Mouse (Mus musculus): ENCODE data around the gene Rfc5. TPM values are rescaled to one million over a fixed set of nuclear protein-coding genes. Genes with fewer than 3 reads are reported as not detected.
A peak's percentile ranks its signal among the peaks of the same experiment; 100 is the strongest.
"Not testable (repeated sequence)": the region's sequence is repeated elsewhere in the genome, so short reads cannot be mapped to it uniquely, and the experiment has no call there.

Gene Rfc5
- total RNA-seq (2017) = 15.1 to 31.7 TPM (median 16.8 TPM) in 3 replicates

DNA sequence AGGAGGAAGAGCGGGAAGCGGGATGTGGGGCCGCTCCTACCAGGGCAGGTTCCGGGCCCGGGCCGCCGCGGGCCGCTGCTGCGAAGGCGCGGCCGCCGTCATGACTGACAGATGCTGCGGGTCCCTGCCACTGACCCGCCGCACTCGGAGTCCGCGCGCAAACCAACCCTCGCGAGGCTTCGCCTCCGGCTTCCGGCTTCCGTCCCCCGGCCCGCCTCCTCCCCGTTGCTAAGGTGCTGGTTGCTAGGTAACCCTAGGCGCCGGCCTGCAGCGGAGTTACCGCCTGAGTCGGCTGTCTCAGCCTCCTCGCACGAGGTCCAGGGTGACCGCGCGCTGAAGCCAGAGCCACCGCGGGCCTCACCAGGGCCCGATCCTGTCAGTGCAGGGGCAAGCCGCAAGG is at the start of gene Rfc5:
TSS of gene Rfc5 (minus strand) at position 171 of the 400 bp plus-strand sequence.
- peak; percentile 91 for ATAC-seq (replicated peaks; ENCODE audit: insufficient number of reproducible peaks, low FRiP score, low TSS enrichment, poor library complexity, severe bottlenecking)

DNA sequence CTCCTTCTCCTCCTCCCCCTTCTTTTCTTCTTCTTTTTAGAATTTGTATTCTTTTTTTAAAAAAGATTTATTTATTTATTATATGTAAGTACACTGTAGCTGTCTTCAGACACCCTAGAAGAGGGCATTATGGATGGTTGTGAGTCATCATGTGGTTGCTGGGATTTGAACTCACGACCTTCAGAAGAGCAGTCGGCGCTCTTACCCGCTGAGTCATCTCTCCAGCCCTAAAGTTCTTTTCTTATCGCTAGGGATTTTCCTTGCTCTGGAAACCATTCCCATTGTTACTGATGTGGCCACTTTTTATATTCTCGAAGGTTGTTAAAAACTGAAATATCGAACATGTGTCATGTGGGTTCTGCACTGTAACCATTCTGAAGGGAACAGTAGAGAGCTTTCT is 44.7 kb upstream of the Rfc5 start:
- ATAC-seq (replicated peaks; ENCODE audit: insufficient number of reproducible peaks, low FRiP score, low TSS enrichment, poor library complexity, severe bottlenecking) = not testable (repeated sequence)

DNA sequence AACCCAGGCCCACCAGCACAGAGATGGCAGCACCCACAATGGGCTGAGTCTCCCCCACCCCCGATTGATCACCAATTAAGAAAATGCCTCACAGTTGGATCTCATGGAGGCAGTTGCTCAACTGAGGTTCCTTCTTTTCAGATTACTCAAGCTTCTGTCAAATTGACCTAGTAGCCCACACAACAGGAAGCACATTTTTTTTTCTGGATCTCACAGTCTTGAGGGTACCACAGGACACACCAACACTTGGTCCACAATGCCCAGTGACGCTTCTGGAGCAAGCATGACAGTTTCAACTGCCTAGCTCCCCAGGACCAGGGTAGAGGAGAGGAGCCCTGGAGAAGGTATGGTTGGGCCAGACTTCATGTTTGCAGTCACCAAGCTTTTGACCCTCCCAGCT is 28.6 kb upstream of the Rfc5 start:
- ATAC-seq (replicated peaks; ENCODE audit: insufficient number of reproducible peaks, low FRiP score, low TSS enrichment, poor library complexity, severe bottlenecking) = no peak

DNA sequence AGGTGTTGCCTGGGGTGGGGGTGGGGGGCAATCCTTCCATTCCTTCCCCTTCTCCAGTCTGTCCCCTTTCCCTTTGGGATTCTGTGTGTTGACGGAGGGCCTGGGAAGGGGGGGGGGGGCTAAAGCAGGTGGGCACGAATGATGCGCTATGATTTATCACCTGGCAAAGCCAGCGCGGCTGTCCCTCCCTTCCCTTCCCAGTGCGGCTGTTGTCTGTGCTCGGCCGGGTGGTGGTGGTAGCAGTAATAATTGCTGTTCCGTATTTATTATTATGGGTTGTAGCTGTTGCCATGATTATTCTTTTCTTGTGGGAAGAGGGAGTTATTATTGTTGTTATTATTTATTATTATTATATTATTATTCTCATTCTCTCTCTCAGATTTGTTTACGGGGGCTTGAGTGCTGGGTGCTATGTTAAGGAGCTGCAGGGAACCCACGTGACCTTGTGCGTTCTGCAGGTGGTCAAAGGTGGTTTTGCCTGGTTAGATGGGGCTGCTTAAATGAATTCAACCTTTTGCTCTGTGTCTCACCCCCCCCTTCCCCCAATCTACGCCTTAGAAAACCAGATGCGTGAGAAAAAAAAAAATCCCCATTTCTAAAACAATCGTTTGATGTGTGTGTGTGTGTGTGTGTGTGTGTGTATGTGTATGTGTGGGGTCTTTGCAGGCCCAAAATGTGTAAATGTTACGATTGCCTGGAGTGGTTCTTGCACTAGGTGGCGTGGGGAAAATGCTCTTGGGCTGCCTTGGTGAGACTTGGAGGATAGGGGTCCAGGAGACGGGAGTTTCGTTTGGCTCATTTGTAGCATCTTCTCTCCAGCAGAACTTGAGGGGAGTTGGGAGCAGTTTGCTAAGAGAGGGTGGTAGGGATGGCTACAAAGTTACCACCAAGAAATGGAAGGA is 26.4 kb upstream of the Rfc5 start:
- ATAC-seq (replicated peaks; ENCODE audit: insufficient number of reproducible peaks, low FRiP score, low TSS enrichment, poor library complexity, severe bottlenecking) = no peak

DNA sequence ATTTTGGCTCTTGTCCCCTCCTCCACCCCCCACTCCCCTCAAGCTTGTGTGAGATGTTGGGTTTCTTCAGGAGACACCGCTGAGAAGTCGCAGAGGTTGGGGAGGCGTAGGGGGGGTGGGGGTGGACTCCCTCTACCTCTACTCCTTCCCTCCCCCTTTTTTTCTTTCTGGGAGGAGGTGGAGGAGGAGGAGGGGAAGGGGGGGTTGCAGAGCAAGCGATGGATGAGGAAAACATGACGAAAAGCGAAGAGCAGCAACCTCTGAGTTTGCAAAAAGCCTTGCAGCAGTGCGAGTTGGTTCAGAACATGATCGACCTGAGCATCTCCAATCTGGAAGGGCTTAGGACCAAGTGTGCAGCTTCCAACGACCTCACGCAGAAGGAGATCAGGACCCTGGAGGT is 25.8 kb upstream of the Rfc5 start:
- no peak for ATAC-seq (replicated peaks; ENCODE audit: insufficient number of reproducible peaks, low FRiP score, low TSS enrichment, poor library complexity, severe bottlenecking)

DNA sequence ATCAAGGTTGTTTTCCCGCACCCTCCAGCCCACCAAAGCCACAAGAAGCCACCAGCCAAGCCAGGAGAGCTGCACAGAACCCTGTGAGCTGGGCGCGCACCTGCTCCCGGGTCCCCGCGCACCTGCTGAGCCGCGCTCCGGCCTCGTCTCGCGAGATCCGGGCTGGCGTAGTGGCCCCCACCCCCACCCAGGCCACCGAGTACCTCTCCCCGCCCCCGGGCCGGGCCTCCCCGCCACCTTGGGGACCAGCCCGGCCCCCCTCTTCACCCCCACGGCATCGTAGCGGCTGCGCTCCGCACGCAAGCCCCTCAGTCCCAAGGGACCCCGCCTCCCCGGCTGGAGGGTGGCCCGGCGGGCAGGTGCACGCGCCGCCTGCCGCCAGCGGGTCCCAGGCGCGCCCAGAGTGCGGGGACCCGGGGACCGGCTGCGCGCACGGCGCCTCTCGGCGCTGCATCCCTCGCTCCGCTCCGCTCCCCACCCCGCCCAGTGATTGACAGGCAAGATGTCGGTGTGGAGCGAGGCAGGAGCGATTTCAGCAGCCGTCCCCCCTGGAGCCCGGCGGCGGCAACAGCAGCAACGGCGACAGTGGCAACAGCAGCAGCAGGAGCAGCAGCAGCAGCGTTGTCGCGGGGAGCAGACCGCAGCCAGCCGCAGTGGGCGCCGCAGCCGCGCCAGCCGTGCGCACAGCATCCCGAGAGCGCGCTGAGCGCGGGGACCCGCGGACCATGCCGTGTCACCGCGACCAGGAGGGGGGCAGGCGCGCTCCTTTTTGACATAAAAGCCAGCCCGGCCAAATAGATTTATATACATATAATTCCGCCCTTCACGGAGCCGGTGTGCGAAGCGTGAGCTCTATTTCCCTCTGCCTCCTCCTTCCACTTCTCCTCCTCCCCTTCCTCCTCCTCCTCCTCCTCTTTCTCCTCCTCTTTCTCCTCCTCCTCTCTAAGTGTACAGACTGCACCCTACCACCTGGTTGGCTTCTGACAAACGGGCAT is 25.0 kb upstream of the Rfc5 start, which contains the start of gene Ksr2:
TSS of gene Ksr2 (plus strand) at position 494 of the 995 bp plus-strand sequence.
- ATAC-seq (replicated peaks; ENCODE audit: insufficient number of reproducible peaks, low FRiP score, low TSS enrichment, poor library complexity, severe bottlenecking) = no peak

DNA sequence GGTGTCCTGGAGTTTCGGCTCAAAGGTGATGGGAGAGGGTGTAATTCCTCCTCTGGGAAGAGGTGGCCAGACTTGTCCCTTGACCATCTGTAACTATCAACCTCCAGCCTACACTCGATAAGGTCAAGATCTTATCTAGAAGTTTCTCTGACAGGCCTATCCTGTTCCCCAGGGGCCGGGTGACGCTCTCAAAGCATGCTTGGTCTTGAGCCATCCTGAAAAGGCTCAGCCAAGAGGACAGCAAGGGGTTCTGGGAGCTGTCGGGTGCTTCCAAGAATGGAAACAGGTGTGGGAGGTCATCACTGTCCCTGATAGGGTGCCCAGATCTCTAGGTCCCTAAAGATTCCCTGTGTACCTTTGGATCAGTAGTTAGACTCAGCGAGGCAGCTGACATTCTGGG is 20.5 kb upstream of the Rfc5 start:
- no peak for ATAC-seq (replicated peaks; ENCODE audit: insufficient number of reproducible peaks, low FRiP score, low TSS enrichment, poor library complexity, severe bottlenecking)

DNA sequence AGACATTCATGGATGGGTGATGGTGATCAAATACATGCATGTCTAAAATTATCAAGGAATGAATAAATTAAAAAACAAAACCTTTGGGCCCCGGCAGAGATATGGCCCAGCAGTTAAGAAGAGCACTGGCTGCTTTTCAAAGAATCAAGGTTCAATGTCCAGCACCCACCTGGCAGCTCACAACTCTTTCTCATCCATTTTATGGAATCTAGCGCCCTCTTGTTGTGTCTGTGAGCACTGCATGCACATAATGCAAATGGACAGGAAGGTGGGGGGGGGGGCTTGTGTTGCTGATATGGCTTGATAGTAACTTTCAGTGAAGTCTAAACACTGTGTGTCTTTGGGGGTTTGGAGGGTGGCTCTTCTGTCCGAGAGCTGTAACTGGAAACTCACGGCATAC is 19.4 kb upstream of the Rfc5 start:
- ATAC-seq (replicated peaks; ENCODE audit: insufficient number of reproducible peaks, low FRiP score, low TSS enrichment, poor library complexity, severe bottlenecking) = no peak

DNA sequence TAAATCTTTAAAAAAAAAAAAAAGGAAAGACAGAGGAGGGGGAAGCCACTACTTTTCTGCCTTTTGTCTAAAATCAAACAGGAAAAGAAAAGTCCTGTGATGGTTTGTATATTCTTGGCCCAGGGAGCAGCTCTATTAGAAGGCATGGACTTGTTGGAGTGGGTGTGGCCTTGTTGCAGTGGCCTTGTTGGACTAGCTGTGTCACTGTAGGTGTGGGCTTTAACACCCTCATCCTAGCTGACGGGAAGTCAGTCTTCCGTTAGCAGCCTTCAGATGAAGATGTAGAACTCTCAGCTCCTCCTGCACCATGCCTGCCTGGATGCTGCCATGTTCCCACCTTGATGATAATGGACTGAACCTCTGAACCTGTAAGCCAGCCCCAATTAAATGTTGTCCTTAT is 15.8 kb upstream of the Rfc5 start:
- ATAC-seq (replicated peaks; ENCODE audit: insufficient number of reproducible peaks, low FRiP score, low TSS enrichment, poor library complexity, severe bottlenecking) = not testable (repeated sequence)

DNA sequence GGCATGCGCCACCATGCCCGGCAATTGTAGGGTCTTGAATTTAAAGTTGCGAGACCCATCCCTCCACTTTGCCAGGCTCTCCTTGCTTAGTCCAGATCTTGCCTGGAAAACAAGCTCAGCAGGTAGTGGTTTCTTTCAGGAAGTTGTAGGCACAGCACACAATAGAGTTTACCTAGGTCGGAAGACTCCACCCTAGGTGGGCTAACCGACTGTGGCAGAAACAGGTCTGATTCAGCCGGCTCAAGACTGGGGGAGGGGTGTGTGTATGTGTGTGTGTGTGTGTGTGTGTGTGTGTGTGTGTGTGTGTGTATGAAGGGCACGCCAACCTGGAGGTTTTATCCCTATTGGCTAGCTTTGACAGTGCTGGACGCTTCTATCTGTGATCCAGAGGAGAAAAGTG is 14.8 kb upstream of the Rfc5 start:
- ATAC-seq (replicated peaks; ENCODE audit: insufficient number of reproducible peaks, low FRiP score, low TSS enrichment, poor library complexity, severe bottlenecking) = no peak

DNA sequence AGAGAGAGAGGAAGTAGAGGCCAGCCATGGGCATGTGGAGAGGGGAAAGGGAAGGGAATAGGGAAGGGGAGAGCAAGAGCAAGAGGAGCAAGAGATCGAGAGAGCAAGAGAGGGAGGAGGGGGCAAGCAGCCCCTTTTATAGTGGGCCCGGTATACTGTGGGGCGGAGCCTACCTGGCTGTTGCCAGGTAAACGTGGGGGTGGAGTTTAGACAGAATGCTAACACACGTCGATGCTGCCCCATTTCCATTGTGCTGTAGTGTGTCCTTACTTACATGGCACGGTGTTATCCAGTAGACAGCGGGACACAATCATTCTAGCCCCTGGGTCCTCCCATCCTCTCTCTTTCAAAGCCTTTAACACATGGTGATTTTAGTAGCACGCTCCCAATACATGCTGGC is 10.4 kb upstream of the Rfc5 start:
- ATAC-seq (replicated peaks; ENCODE audit: insufficient number of reproducible peaks, low FRiP score, low TSS enrichment, poor library complexity, severe bottlenecking) = no peak

DNA sequence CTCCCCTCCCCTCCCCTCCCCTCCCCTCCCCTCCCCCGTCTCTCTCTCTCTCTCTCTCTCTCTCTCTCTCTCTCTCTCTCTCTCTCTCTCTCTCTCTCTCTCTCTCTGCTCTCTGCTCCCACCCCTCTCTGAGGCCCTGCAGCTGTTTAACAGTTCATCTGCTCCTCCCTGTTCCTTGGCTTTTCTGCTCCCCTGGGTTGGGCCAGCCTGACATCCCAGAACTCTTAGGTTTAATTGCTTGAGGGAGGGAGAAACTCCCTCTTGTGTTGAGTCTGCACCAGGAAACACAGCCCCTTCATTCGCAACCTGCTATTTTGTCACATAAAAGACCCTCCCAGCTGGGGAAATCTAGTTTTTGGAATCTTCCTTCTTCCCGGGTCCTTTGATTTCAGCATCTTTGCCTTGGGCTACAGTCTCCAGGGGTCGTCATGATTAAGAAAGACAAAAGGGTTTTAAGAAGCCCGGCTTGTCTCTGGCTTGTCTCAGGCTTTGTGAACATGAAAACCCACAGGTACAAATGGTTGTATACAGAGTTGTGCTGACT is 9.2 kb upstream of the Rfc5 start:
- no peak for ATAC-seq (replicated peaks; ENCODE audit: insufficient number of reproducible peaks, low FRiP score, low TSS enrichment, poor library complexity, severe bottlenecking)

DNA sequence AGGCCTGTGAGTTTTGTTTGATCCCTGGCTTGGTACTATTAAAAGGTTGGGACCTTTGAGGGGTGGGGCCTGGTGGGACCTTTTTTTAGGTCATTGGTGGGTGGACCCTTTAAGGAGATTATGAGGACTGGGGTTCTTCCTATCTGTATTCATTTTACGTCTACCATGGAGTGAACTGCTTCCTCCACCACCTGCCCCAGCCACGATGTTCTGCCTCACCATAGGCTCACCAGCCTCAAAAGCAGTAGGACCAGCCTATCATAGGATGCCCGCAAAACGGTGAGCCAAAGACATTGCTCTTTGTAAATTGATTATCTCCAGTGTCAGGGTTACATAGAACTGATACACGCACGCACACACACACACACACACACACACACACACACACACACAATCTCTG is 8.5 kb upstream of the Rfc5 start:
- ATAC-seq (replicated peaks; ENCODE audit: insufficient number of reproducible peaks, low FRiP score, low TSS enrichment, poor library complexity, severe bottlenecking) = no peak

DNA sequence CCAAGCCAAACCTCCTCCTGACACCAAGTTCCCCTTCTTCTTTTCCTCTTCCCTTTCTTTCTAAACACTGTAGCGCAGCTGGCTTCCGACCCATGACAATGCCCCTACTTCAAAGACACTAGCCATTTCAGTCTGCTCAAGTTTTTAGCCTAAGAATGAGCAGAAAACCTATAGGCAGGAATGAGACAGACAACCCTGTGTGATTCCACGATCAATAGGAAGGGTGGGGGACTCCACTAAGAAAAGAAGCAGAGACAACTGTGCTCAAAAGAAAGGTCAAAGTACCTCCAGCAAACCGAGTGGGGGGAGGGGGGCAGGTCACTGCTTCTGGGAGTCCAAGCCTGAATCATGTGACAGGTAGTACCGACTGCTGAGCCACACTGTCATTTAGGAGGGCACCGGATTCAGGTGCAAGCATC is 7.8 kb upstream of the Rfc5 start:
- ATAC-seq (replicated peaks; ENCODE audit: insufficient number of reproducible peaks, low FRiP score, low TSS enrichment, poor library complexity, severe bottlenecking) = no peak

DNA sequence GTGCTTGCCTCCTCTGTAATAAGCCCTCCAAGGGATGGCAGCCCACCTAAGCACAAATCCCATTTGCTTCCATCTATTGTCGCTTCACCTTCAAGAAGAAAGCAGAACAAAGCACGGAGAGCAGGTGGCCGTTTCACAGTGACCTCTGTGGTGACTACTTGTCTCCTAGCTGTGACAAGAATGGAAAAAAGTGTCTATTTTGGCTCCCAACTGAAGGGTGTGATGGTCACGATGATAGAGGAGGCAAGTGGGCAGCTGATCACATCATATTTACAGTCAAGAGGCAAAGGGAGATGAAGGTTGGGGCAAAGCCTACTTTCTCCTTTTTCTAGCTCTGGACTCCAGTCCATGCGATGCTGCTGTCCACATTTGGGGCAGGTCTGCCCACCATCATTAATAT is 7.0 kb upstream of the Rfc5 start:
- ATAC-seq (replicated peaks; ENCODE audit: insufficient number of reproducible peaks, low FRiP score, low TSS enrichment, poor library complexity, severe bottlenecking) = no peak

DNA sequence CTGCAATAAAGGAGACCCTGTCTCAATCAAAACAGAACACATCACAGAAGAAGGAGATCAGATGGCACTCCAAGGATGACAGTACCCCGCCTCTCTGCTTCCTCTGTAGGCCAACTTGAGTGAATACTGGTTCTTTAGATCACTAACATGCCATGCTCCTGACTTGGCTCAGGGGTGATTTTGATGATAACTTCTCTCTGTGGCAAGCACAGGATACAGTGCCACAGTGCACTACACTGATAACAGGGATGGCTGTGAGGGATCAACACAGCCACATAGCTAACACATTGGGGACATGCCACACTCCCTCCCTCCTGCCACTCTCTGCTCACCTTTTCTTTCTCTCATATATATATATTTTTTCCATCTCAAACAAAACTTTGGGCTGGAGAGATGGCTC is 2.0 kb upstream of the Rfc5 start:
- ATAC-seq (replicated peaks; ENCODE audit: insufficient number of reproducible peaks, low FRiP score, low TSS enrichment, poor library complexity, severe bottlenecking) = no peak

DNA sequence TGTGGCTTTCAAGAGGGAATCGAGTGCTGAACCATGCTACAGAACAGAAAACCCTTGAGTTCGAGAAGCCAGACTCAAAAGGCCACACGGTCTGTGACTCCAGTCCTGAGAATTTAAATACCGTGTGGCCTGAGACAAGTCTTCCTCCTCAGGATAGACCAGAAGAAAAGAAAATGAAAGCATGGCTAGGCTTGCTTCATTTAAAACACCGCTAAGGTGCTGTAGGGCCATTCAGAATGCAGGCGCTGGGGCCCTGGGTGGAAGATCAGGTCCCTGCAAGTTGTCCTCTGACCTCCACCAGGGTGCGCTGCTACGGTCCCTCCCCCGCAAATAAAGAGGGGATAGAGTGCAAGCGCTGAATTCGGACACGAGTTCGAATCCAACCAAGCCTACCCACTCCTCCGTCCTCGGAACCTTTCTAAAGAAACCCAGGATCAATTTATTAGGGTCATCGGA is 523 bp downstream of the Rfc5 start:
- ATAC-seq (replicated peaks; ENCODE audit: insufficient number of reproducible peaks, low FRiP score, low TSS enrichment, poor library complexity, severe bottlenecking) = no peak; the same call in 1 of the 2 replicates

DNA sequence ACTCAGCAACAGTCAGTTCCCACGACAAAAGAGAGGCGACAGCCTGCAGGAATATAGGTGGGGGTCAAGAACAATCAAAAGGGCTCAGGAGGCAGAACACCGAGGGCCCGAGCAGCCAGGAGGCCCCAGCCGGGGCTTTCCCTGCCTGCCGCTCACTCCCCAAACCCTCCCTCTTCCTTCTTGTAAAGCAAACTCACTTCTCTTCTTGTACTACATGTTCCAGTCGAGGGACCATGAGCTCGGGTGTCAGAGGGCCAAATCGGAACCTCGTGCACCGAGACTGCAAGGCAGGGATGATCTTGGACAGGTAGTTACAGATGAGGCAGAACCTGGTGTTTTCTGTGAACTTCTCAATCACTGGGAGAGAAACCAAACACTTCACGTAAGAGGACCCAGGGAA is 5.6 kb downstream of the Rfc5 start:
- no peak for ATAC-seq (replicated peaks; ENCODE audit: insufficient number of reproducible peaks, low FRiP score, low TSS enrichment, poor library complexity, severe bottlenecking)

DNA sequence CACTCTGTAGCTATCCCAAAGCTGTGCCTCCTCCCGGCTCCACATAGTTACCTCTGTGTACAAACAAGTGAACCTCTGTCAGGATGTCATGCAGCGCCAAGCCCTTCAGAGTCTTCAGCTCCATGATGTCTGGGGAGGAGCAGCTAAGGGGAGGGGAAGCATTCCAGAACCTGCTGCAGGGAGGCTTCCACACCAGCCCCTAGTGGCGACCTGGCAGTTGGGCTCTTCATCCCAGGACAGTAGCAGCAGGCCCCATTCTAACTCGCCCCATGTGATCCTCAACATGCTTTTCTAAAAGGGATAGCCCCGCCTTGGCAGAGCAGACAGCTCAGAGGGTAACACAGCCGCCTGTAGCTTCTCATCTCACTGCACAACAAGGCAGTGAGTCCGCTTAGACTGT is 7.1 kb downstream of the Rfc5 start:
- ATAC-seq (replicated peaks; ENCODE audit: insufficient number of reproducible peaks, low FRiP score, low TSS enrichment, poor library complexity, severe bottlenecking) = no peak
